Comparison of ENCODE assay signal across 17 mouse cellular contexts in the genomic region with DNA sequence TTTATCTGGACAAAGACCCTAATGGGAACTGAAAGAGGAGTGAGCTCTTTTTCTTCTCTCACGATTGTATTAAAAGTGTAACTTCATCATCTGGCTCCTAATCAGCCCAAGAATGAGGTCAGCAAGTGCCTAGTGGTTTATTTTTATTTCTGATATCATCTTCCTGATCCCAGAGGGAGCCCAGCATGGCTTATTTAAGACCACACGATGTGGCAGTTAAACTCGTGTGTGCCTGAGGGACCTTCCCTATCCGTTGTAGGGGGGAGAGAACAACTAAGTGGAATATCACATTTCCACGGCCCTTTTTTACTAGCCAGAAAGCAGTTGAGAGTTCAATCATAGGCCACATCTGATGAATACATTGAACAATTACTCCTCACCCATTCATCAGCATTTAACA.
DNase-seq lines count a peak whose midpoint lies in the region; ATAC-seq and TF ChIP-seq lines count a peak whose summit lies in the region.
"Had no signal": no experiment of that assay in that cellular context is flagged by ENCODE, and none has a peak within 500 bp of the region (broad histone marks: within the 10 kb centered on the region; RNA-seq: fewer than 3 reads in every experiment).

No protein-coding gene starts in this region.

- H3K9me3 ChIP-seq in heart, embryonic 16.5 days (replicated peaks; ENCODE audit: control insufficient read depth, low read length) = no peaks in the 10 kb centered on the region
- H3K9me3 ChIP-seq in embryonic facial prominence, embryonic 14.5 days (ENCODE audit: control insufficient read depth, low read length) = no peaks in the 10 kb centered on the region
- H3K9me3 ChIP-seq: embryonic facial prominence, embryonic 13.5 days; forebrain, embryonic 13.5 days; hindbrain, embryonic 15.5 days had no signal

- WGBS in heart, embryonic 16.5 days = 39% methylated on average over 5 of the region's 5 CpGs
- 24% methylated on average over 5 of the region's 5 CpGs for WGBS in heart, adult 2 months
- 45% methylated on average over 5 of the region's 5 CpGs for WGBS in embryonic facial prominence, embryonic 14.5 days

- no peaks in the 10 kb centered on the region for H3K27me3 ChIP-seq in heart, embryonic 16.5 days (ENCODE audit: control insufficient read depth, insufficient read depth, low read length)
- no peaks in the 10 kb centered on the region for H3K27me3 ChIP-seq in heart, adult 2 months (ENCODE audit: control insufficient read depth, insufficient read depth, low read length)
- H3K27me3 ChIP-seq in embryonic facial prominence, embryonic 14.5 days (replicated peaks; ENCODE audit: control insufficient read depth, insufficient read depth, low read length) = no peaks in the 10 kb centered on the region
- H3K27me3 ChIP-seq: embryonic facial prominence, embryonic 13.5 days; forebrain, embryonic 13.5 days; hindbrain, embryonic 15.5 days had no signal

- H3K27ac ChIP-seq in heart, embryonic 16.5 days (ENCODE audit: low read length) = no peak overlapping the region
- H3K27ac ChIP-seq in heart, adult 2 months = no peak overlapping the region; the same call in 1 of the 2 replicates
- H3K27ac ChIP-seq in embryonic facial prominence, embryonic 14.5 days (replicated peaks; ENCODE audit: low read depth, low read length) = no peak overlapping the region
- H3K27ac ChIP-seq: embryonic facial prominence, embryonic 13.5 days; forebrain, embryonic 13.5 days; hindbrain, embryonic 15.5 days had no signal

- ATAC-seq in heart, embryonic 16.5 days (replicated peaks; ENCODE audit: extremely low read depth, insufficient read depth, low FRiP score) = 0 out of 2 replicates have a peak, but pooled peaks have one; percentile 41
- ATAC-seq in embryonic facial prominence, embryonic 14.5 days (ENCODE audit: low read depth) = 0 out of 2 replicates have a peak, but pooled peaks have one; percentile 22
- ATAC-seq: forebrain, embryonic 13.5 days; forebrain, postnatal 0 days; intestine, postnatal 0 days had no signal

- H3K9ac ChIP-seq in heart, embryonic 16.5 days (ENCODE audit: low read length) = no peak overlapping the region
- no peak overlapping the region for H3K9ac ChIP-seq in heart, adult 2 months (ENCODE audit: low read depth, low read length)
- no peak overlapping the region for H3K9ac ChIP-seq in embryonic facial prominence, embryonic 14.5 days (ENCODE audit: low read depth, low read length)
- H3K9ac ChIP-seq: embryonic facial prominence, embryonic 13.5 days; forebrain, embryonic 13.5 days; forebrain, postnatal 0 days; hindbrain, embryonic 15.5 days had no signal

- peaks cover 6% of the 10 kb centered on the region; the same call in 1 of the 2 replicates for H3K4me1 ChIP-seq in heart, embryonic 16.5 days (ENCODE audit: control insufficient read depth, insufficient read depth, low read length)
- H3K4me1 ChIP-seq in heart, adult 2 months (ENCODE audit: control insufficient read depth, insufficient read depth, low read length) = no peaks in the 10 kb centered on the region
- no peaks in the 10 kb centered on the region for H3K4me1 ChIP-seq in embryonic facial prominence, embryonic 14.5 days (ENCODE audit: control insufficient read depth, insufficient read depth, low read length)
- H3K4me1 ChIP-seq: embryonic facial prominence, embryonic 13.5 days; forebrain, embryonic 13.5 days; hindbrain, embryonic 15.5 days had no signal

- TF ChIP-seq POLR2A in heart, adult 2 months (IDR thresholded peaks at IDR 0.05; ENCODE audit: insufficient read depth, low read depth, low read length) = no peak

- TF ChIP-seq CTCF in heart, adult 2 months (IDR thresholded peaks at IDR 0.05) = no peak

- no peaks in the 10 kb centered on the region for H3K36me3 ChIP-seq in heart, embryonic 16.5 days (ENCODE audit: control insufficient read depth, insufficient read depth)
- no peaks in the 10 kb centered on the region for H3K36me3 ChIP-seq in heart, adult 2 months (ENCODE audit: control insufficient read depth, insufficient read depth, low read length)
- H3K36me3 ChIP-seq in embryonic facial prominence, embryonic 14.5 days (ENCODE audit: control insufficient read depth, insufficient read depth, low read length) = no peaks in the 10 kb centered on the region
- H3K36me3 ChIP-seq: embryonic facial prominence, embryonic 13.5 days; hindbrain, embryonic 15.5 days had no signal

- H3K79me2 ChIP-seq in heart, adult 2 months (replicated peaks; ENCODE audit: control insufficient read depth, insufficient read depth, low read length) = no peaks in the 10 kb centered on the region

- H3K4me2 ChIP-seq in heart, embryonic 16.5 days (ENCODE audit: low read depth, low read length) = peak overlapping the region; percentile 2; the same call in 1 of the 2 replicates
- H3K4me2 ChIP-seq in embryonic facial prominence, embryonic 14.5 days (ENCODE audit: low read depth, low read length) = no peak overlapping the region
- H3K4me2 ChIP-seq: embryonic facial prominence, embryonic 13.5 days; forebrain, embryonic 13.5 days; heart, embryonic 11.5 days; hindbrain, embryonic 15.5 days had no signal

- intact Hi-C loops in heart, adult 2 months (cut with DNase I) = no loop called here

- no peak overlapping the region for H3K4me3 ChIP-seq in heart, embryonic 16.5 days (ENCODE audit: low read length)
- H3K4me3 ChIP-seq in heart, adult 2 months = no peak overlapping the region
- H3K4me3 ChIP-seq in embryonic facial prominence, embryonic 14.5 days (ENCODE audit: low read depth, low read length) = no peak overlapping the region
- H3K4me3 ChIP-seq: embryonic facial prominence, embryonic 13.5 days; forebrain, embryonic 13.5 days; hindbrain, embryonic 15.5 days had no signal

- TF ChIP-seq EP300 in heart, adult 2 months (IDR thresholded peaks at IDR 0.05; ENCODE audit: insufficient read depth, low read depth, low read length) = no peak

- peak; percentile 36 for DNase-seq in gastrocnemius, adult 18-20 months (ENCODE audit: low spot score)
- DNase-seq in gastrocnemius, postnatal 10 days = no peak
- no peak for DNase-seq in heart, adult 2 months
- peak; percentile 54 for DNase-seq in embryonic facial prominence, embryonic 14.5 days (ENCODE audit: low spot score)
- DNase-seq in cerebellum, adult 11 months = no peak
- DNase-seq: adrenal gland, adult 2 months; adrenal gland, postnatal 25 days; cerebellum, adult 8-10 months; forebrain, postnatal 0 days; heart, postnatal 36 days; kidney, adult 9 months had no signal

Comparison
In these comparisons a context has a peak if more than half of its experiments do, and no peak if none do; other contexts are left out.
1. DNase-seq: peak in gastrocnemius, adult 18-20 months (single experiment) and embryonic facial prominence, embryonic 14.5 days (single experiment); none in gastrocnemius, postnatal 10 days (single experiment), heart, adult 2 months (0 of 2) and cerebellum, adult 11 months (single experiment).